Mouse (Mus musculus) frontal cortex, postnatal 10 days (tissue): ENCODE measurements around the gene Saa1.
A peak's percentile ranks its signal among the peaks of the same experiment; 100 is the strongest.
"Not testable (repeated sequence)": the region's sequence is repeated elsewhere in the genome, so short reads cannot be mapped to it uniquely, and the experiment has no call there.

Experiments used
- DNase-seq, 2 experiments: peaks; one replicate each; pipeline ENCODE4 v3.0.0; 2022; ENCODE audit warnings: low spot score in 2 of 2, mixed read lengths in 1 of 2

Saa1 gene

GRCm38 (mm10) chr7:46742880-46743279 lies at the start of gene Saa1:
Gene Saa1, minus strand, starts transcription at chr7:46742980.
- DNase-seq: not testable (repeated sequence)

GRCm38 (mm10) chr7:46789177-46789849 lies 46.5 kb upstream of the Saa1 start:
- no peak for DNase-seq

- peak; percentile 9 to 30 for DNase-seq
Observed at GRCm38 (mm10) chr7:46770706-46771105, 27.9 kb upstream of the Saa1 start.

GRCm38 (mm10) chr7:46768451-46768850 lies 25.7 kb upstream of the Saa1 start:
- no peak for DNase-seq

- no peak for DNase-seq
Observed at GRCm38 (mm10) chr7:46767371-46767770, 24.6 kb upstream of the Saa1 start.

GRCm38 (mm10) chr7:46764672-46765071 lies 21.9 kb upstream of the Saa1 start:
- no peak for DNase-seq

GRCm38 (mm10) chr7:46762601-46763000 lies 19.8 kb upstream of the Saa1 start:
- no peak for DNase-seq

GRCm38 (mm10) chr7:46761049-46761795 lies 18.4 kb upstream of the Saa1 start:
- no peak for DNase-seq

- DNase-seq: no peak
Observed at GRCm38 (mm10) chr7:46751490-46751889, 8.7 kb upstream of the Saa1 start, which contains the start of gene Saa2. Gene Saa2, plus strand, starts transcription at chr7:46751790.

GRCm38 (mm10) chr7:46748459-46748858 lies 5.7 kb upstream of the Saa1 start:
- DNase-seq: no peak

- DNase-seq: no peak
Observed at GRCm38 (mm10) chr7:46746381-46746780, 3.6 kb upstream of the Saa1 start.

GRCm38 (mm10) chr7:46745816-46746215 lies 3.0 kb upstream of the Saa1 start:
- no peak for DNase-seq

- DNase-seq: not testable (repeated sequence)
Observed at GRCm38 (mm10) chr7:46740041-46740440, 2.7 kb downstream of the Saa1 start.

GRCm38 (mm10) chr7:46738561-46739460 lies 4.0 kb downstream of the Saa1 start:
- DNase-seq: no peak

- DNase-seq: no peak
Observed at GRCm38 (mm10) chr7:46734983-46735382, 7.8 kb downstream of the Saa1 start.

GRCm38 (mm10) chr7:46732458-46732857 lies 10.3 kb downstream of the Saa1 start, which contains the start of gene Saa4:
Gene Saa4, minus strand, starts transcription at chr7:46732603.
- DNase-seq: no peak

GRCm38 (mm10) chr7:46727584-46727983 lies 15.2 kb downstream of the Saa1 start:
- DNase-seq: no peak

- no peak for DNase-seq
Observed at GRCm38 (mm10) chr7:46724396-46724795, 18.4 kb downstream of the Saa1 start.

- no peak for DNase-seq
Observed at GRCm38 (mm10) chr7:46723849-46724248, 18.9 kb downstream of the Saa1 start.

- DNase-seq: no peak
Observed at GRCm38 (mm10) chr7:46723354-46723753, 19.4 kb downstream of the Saa1 start.

GRCm38 (mm10) chr7:46720460-46720859 lies 22.3 kb downstream of the Saa1 start:
- no peak for DNase-seq

- DNase-seq: no peak
Observed at GRCm38 (mm10) chr7:46719526-46719925, 23.3 kb downstream of the Saa1 start.
